Mouse (Mus musculus): ENCODE data around the gene Exoc3. TPM values are rescaled to one million over a fixed set of nuclear protein-coding genes. Genes with fewer than 3 reads are reported as not detected.

Gene Exoc3
- polyA plus RNA-seq, 1 experiment from 2014 or later = 44.5 TPM

DNA sequence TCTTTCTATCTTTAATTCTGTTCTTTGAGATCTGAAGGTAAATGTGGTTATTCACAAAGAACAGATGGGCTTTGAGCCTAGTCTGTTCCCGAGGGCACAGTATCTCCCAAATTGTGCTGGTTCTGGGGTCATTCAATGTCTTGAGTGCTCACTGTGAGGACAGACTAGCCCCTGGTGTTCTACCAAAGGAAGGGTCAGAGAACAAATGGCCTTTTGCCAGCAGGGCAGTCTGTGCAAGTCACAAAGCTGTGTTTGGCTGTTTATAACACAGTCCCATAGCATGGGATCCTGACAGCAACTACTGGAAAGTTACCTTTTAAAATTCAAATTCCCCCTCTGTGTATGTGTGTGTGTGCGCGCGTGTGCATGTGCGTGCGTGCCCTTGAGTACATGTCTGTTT is 78.6 kb downstream of the Exoc3 start:
- H3K4me1 ChIP-seq (replicated peaks; ENCODE audit: control insufficient read depth, insufficient read depth) = no peaks in the 10 kb centered on the region
- WGBS = 88% methylated on average over 6 of the region's 6 CpGs
- no peaks in the 10 kb centered on the region for H3K9me3 ChIP-seq (ENCODE audit: control insufficient read depth, low read length)
- H3K9ac ChIP-seq (ENCODE audit: low read length) = no peak overlapping the region
- H3K36me3 ChIP-seq (ENCODE audit: control insufficient read depth, insufficient read depth, low read length) = no peaks in the 10 kb centered on the region
- no peak overlapping the region for H3K4me3 ChIP-seq (ENCODE audit: low read depth, low read length)
- DNase-seq (ENCODE audit: low spot score) (no peak), ATAC-seq (ENCODE audit: low FRiP score, low TSS enrichment) (no peak)
- no peaks in the 10 kb centered on the region for H3K27me3 ChIP-seq (ENCODE audit: control insufficient read depth, insufficient read depth, low read length)
- TF ChIP-seq EP300 (optimal IDR thresholded peaks at IDR 0.05) (no peak), CTCF (IDR thresholded peaks at IDR 0.05; ENCODE audit: low read depth) (no peak)
- H3K4me2 ChIP-seq (replicated peaks; ENCODE audit: low read depth) = no peak overlapping the region
- H3K27ac ChIP-seq (replicated peaks) = no peak overlapping the region

- Histone ChIP-seq H3K9me3 (ENCODE audit: control insufficient read depth, low read length) (no peaks in the 10 kb centered on the region), H3K4me3 (ENCODE audit: low read depth, low read length) (no peak overlapping the region), H3K4me1 (replicated peaks; ENCODE audit: control insufficient read depth, insufficient read depth) (no peaks in the 10 kb centered on the region), H3K27me3 (ENCODE audit: control insufficient read depth, insufficient read depth, low read length) (no peaks in the 10 kb centered on the region), H3K9ac (ENCODE audit: low read length) (no peak overlapping the region), H3K27ac (replicated peaks) (no peak overlapping the region), H3K36me3 (ENCODE audit: control insufficient read depth, insufficient read depth, low read length) (no peaks in the 10 kb centered on the region), H3K4me2 (replicated peaks; ENCODE audit: low read depth) (no peak overlapping the region)
- ATAC-seq (ENCODE audit: low FRiP score, low TSS enrichment) (no peak), DNase-seq (ENCODE audit: low spot score) (no peak)
- 69% methylated on average over 7 of the region's 7 CpGs for WGBS
- TF ChIP-seq CTCF (IDR thresholded peaks at IDR 0.05; ENCODE audit: low read depth) = no peak
- TF ChIP-seq EP300 (optimal IDR thresholded peaks at IDR 0.05) = no peak
Observed at GRCm38 (mm10) chr13:74127571-74127970, 81.0 kb downstream of the Exoc3 start.

- DNase-seq (ENCODE audit: low spot score) (no peak), ATAC-seq (ENCODE audit: low FRiP score, low TSS enrichment) (no peak)
- Histone ChIP-seq H3K4me1 (replicated peaks; ENCODE audit: control insufficient read depth, insufficient read depth) (peaks cover 2% of the 10 kb centered on the region; the same call in 1 of the 2 replicates), H3K4me2 (replicated peaks; ENCODE audit: low read depth) (no peak overlapping the region), H3K36me3 (ENCODE audit: control insufficient read depth, insufficient read depth, low read length) (no peaks in the 10 kb centered on the region), H3K27ac (replicated peaks) (no peak overlapping the region), H3K9ac (ENCODE audit: low read length) (no peak overlapping the region), H3K9me3 (ENCODE audit: control insufficient read depth, low read length) (no peaks in the 10 kb centered on the region), H3K27me3 (ENCODE audit: control insufficient read depth, insufficient read depth, low read length) (0 out of 2 replicates have a peak, but pooled peaks cover 6% of the 10 kb centered on the region), H3K4me3 (ENCODE audit: low read depth, low read length) (no peak overlapping the region)
- 68% methylated on average over 3 of the region's 3 CpGs for WGBS
- TF ChIP-seq EP300 (optimal IDR thresholded peaks at IDR 0.05) (no peak), CTCF (IDR thresholded peaks at IDR 0.05; ENCODE audit: low read depth) (no peak)
Observed at GRCm38 (mm10) chr13:74122632-74123031, 85.9 kb downstream of the Exoc3 start.

DNA sequence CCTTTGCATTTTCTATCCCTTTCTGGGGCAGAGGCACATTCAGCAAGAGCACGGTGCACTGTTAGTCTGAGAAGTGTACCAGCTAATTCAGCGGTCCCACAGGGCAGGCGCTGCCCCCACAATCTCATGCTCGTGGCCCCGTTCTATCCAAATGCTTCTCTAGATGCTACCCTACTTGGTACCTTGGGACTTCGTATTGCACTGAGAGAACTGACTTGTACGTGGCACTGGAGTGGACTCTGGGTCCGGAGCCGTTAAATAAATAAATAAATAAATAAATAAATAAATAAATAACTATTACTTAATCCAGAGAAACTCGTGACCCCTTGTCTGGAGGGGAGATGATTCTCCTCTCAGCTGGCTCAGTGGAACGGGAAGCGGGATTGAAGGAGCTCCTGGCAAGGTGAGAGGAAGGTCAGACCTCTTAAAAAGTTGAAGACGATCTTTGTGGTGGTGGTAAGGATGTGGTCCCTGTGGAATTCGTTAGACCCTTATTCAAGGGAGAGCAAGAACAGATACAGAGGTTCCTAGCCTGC is 86.7 kb downstream of the Exoc3 start:
- peaks cover 2% of the 10 kb centered on the region; the same call in 1 of the 2 replicates for H3K4me1 ChIP-seq (replicated peaks; ENCODE audit: control insufficient read depth, insufficient read depth)
- H3K4me2 ChIP-seq (replicated peaks; ENCODE audit: low read depth) = no peak overlapping the region
- H3K27ac ChIP-seq (replicated peaks) = no peak overlapping the region
- H3K27me3 ChIP-seq (ENCODE audit: control insufficient read depth, insufficient read depth, low read length) = 0 out of 2 replicates have a peak, but pooled peaks cover 6% of the 10 kb centered on the region
- no peak for ATAC-seq (ENCODE audit: low FRiP score, low TSS enrichment)
- WGBS = 43% methylated on average over 14 of the region's 14 CpGs
- H3K4me3 ChIP-seq (ENCODE audit: low read depth, low read length) = no peak overlapping the region
- no peak for DNase-seq (ENCODE audit: low spot score)
- no peak for TF ChIP-seq CTCF (IDR thresholded peaks at IDR 0.05; ENCODE audit: low read depth)
- no peak for TF ChIP-seq EP300 (optimal IDR thresholded peaks at IDR 0.05)
- H3K36me3 ChIP-seq (ENCODE audit: control insufficient read depth, insufficient read depth, low read length) = no peaks in the 10 kb centered on the region
- H3K9me3 ChIP-seq (ENCODE audit: control insufficient read depth, low read length) = no peaks in the 10 kb centered on the region
- no peak overlapping the region for H3K9ac ChIP-seq (ENCODE audit: low read length)

DNA sequence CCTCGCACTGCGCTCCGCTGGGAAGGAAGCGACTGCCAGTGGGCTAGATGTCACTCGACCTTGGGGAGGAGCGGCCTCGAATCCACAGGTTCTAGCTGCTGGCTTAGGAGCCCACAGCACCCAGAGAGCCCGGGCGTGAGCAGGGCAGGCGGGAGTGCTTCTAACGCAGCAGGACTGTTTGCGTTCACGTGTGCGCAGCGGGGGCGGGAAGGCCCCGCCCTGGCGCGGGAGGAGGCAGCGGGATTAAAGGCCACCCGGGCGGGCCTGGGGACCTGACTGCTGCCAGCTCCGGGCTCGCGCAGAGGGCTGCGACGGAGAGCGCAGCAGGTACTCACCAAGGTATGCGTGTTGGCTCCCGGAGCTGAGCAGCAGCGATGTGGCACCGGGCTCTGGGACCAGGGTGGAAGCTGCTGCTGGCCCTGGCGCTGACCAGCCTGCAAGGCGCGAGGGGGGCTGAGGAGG is 87.4 kb downstream of the Exoc3 start, which contains the start of gene Slc9a3:
Gene Slc9a3, plus strand, starts transcription at position 317 of the 462 bp plus-strand sequence.
- H3K4me1 ChIP-seq (replicated peaks; ENCODE audit: control insufficient read depth, insufficient read depth) = peaks cover 2% of the 10 kb centered on the region; the same call in 1 of the 2 replicates
- H3K27me3 ChIP-seq (ENCODE audit: control insufficient read depth, insufficient read depth, low read length) = 0 out of 2 replicates have a peak, but pooled peaks cover 6% of the 10 kb centered on the region
- TF ChIP-seq CTCF (IDR thresholded peaks at IDR 0.05; ENCODE audit: low read depth) (no peak), EP300 (optimal IDR thresholded peaks at IDR 0.05) (no peak)
- 1% methylated on average over 35 of the region's 35 CpGs for WGBS
- ATAC-seq (ENCODE audit: low FRiP score, low TSS enrichment) = no peak
- peak within 1 kb of the TSS; percentile 27 for H3K4me3 ChIP-seq (ENCODE audit: low read depth, low read length)
- no peak within 1 kb of the TSS for H3K27ac ChIP-seq (replicated peaks)
- DNase-seq (ENCODE audit: low spot score) = peak; percentile 54
- no peaks in the 10 kb centered on the region for H3K9me3 ChIP-seq (ENCODE audit: control insufficient read depth, low read length)
- H3K36me3 ChIP-seq (ENCODE audit: control insufficient read depth, insufficient read depth, low read length) = no peaks in the 10 kb centered on the region
- peak within 1 kb of the TSS; percentile 48 for H3K4me2 ChIP-seq (replicated peaks; ENCODE audit: low read depth)
- H3K9ac ChIP-seq (ENCODE audit: low read length) = no peak within 1 kb of the TSS

Other genes with a start within 250 kb of the Exoc3 start
- gene Zdhhc11, start 244.9 kb downstream of the Exoc3 start, polyA plus RNA-seq (2015; fragmentation: Nextera tagmentation; extraction: Ambion mirVana) = not detected in 2 replicates
- gene Tppp, start 199.3 kb downstream of the Exoc3 start, polyA plus RNA-seq (2015; fragmentation: Nextera tagmentation; extraction: Ambion mirVana) = 3.0 and 3.4 TPM in 2 replicates
- 4.4 and 4.9 TPM in 2 replicates for gene Cep72, start 146.4 kb downstream of the Exoc3 start, polyA plus RNA-seq (2015; fragmentation: Nextera tagmentation; extraction: Ambion mirVana)
- gene Slc9a3, start 87.3 kb downstream of the Exoc3 start, polyA plus RNA-seq (2015; fragmentation: Nextera tagmentation; extraction: Ambion mirVana) = 1.3 TPM in 2 replicates
- gene Ahrr, start 83.6 kb upstream of the Exoc3 start, polyA plus RNA-seq (2015; fragmentation: Nextera tagmentation; extraction: Ambion mirVana) = 0.47 and 0.53 TPM in 2 replicates
- gene Pdcd6, start 108.8 kb upstream of the Exoc3 start, polyA plus RNA-seq (2015; fragmentation: Nextera tagmentation; extraction: Ambion mirVana) = 138 and 142 TPM in 2 replicates
- gene Sdha, start 141.5 kb upstream of the Exoc3 start, polyA plus RNA-seq (2015; fragmentation: Nextera tagmentation; extraction: Ambion mirVana) = 156 and 171 TPM in 2 replicates
- gene Ccdc127, start 141.6 kb upstream of the Exoc3 start, polyA plus RNA-seq (2015; fragmentation: Nextera tagmentation; extraction: Ambion mirVana) = 31.4 and 33.1 TPM in 2 replicates
- not detected in 2 replicates for gene Lrrc14b, start 155.3 kb upstream of the Exoc3 start, polyA plus RNA-seq (2015; fragmentation: Nextera tagmentation; extraction: Ambion mirVana)
- 1.7 and 2.3 TPM in 2 replicates for gene Zfp72, start 182.1 kb upstream of the Exoc3 start, polyA plus RNA-seq (2015; fragmentation: Nextera tagmentation; extraction: Ambion mirVana)
- gene Ftl1-ps1, start 191.0 kb upstream of the Exoc3 start, polyA plus RNA-seq (2015; fragmentation: Nextera tagmentation; extraction: Ambion mirVana) = 92.7 and 99.0 TPM in 2 replicates

All from stomach, postnatal 0 days (tissue).